Mouse (Mus musculus): ENCODE results near the gene Nudt8.

GRCm38 (mm10) chr19:4014802-4015201 is 14.4 kb downstream of the Nudt8 start:
- TF ChIP-seq POLR2A (IDR thresholded peaks at IDR 0.05; ENCODE audit: borderline replicate concordance, extremely low read depth, insufficient read depth, insufficient read length, poor library complexity, severe bottlenecking) = no peak
- TF ChIP-seq CTCF (IDR thresholded peaks at IDR 0.05; ENCODE audit: borderline replicate concordance, extremely low read depth, insufficient read depth, insufficient read length) = no peak
